27 mouse cellular contexts compared by ENCODE assay signal in the genomic region with DNA sequence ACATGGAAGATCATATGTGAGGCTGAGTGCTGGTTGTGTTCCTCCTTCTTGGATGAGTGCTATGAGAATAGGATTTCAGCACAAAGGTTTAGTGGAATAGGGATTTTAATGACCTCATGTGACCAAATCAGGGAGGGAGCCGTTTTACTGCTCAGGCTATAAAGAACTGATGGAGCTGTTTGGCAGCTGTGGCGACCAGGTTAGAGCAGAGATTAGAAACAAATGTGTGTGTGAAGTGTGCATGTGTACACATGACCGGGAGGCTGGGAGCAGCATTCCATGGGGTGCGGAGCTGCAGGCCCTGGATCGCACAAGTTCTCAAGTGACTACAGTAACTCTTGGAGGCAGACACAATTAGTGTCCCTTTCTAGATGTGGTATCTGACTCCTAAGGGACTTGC. TPM values are rescaled to one million over a fixed set of nuclear protein-coding genes. Genes with fewer than 3 reads are reported as not detected.
DNase-seq lines count a peak whose midpoint lies in the region; ATAC-seq and TF ChIP-seq lines count a peak whose summit lies in the region.
"Had no signal": no experiment of that assay in that cellular context is flagged by ENCODE, and none has a peak within 500 bp of the region (broad histone marks: within the 10 kb centered on the region; RNA-seq: fewer than 3 reads in every experiment).

No protein-coding gene starts in this region.

- TF ChIP-seq CTCF in stomach, postnatal 0 days (IDR thresholded peaks at IDR 0.05; ENCODE audit: low read depth): no peak
- no peak for TF ChIP-seq CTCF in left cerebral cortex, adult 2 months (IDR thresholded peaks at IDR 0.05)

- H3K9me3 ChIP-seq in intestine, embryonic 14.5 days (ENCODE audit: control insufficient read depth, low read length): no peaks in the 10 kb centered on the region
- H3K9me3 ChIP-seq in limb, embryonic 10.5 days (replicated peaks): no peaks in the 10 kb centered on the region
- H3K9me3 ChIP-seq in stomach, postnatal 0 days (ENCODE audit: control insufficient read depth, low read length): no peaks in the 10 kb centered on the region
- H3K9me3 ChIP-seq: forebrain, embryonic 10.5 days; midbrain, embryonic 13.5 days had no signal

- intact Hi-C loops in left cerebral cortex, adult 2 months (cut with DNase I): no loop called here

- no peaks in the 10 kb centered on the region; the same call in 1 of the 2 replicates for H3K4me1 ChIP-seq in intestine, embryonic 14.5 days (replicated peaks; ENCODE audit: control insufficient read depth, insufficient read depth, low read length)
- peaks cover 26% of the 10 kb centered on the region for H3K4me1 ChIP-seq in limb, embryonic 10.5 days
- H3K4me1 ChIP-seq in stomach, postnatal 0 days (replicated peaks; ENCODE audit: control insufficient read depth, insufficient read depth): no peaks in the 10 kb centered on the region

- ATAC-seq in intestine, embryonic 14.5 days (replicated peaks; ENCODE audit: low FRiP score, low TSS enrichment, low read depth): peak; percentile 60; the same call in 1 of the 2 replicates
- ATAC-seq in stomach, postnatal 0 days (ENCODE audit: low FRiP score, low TSS enrichment): peak; percentile 53
- ATAC-seq: hindbrain, postnatal 0 days; midbrain, embryonic 13.5 days had no signal

- whole genome bisulfite sequencing in intestine, embryonic 14.5 days: 59% methylated on average over 5 of the region's 5 CpGs
- WGBS in limb, embryonic 10.5 days: 33% methylated on average over 5 of the region's 5 CpGs
- WGBS in stomach, postnatal 0 days: 58% methylated on average over 5 of the region's 5 CpGs

- no peak overlapping the region for H3K4me2 ChIP-seq in intestine, embryonic 14.5 days (ENCODE audit: low read length)
- no peak overlapping the region for H3K4me2 ChIP-seq in stomach, postnatal 0 days (replicated peaks; ENCODE audit: low read depth)
- H3K4me2 ChIP-seq: midbrain, embryonic 13.5 days had no signal

- H3K27me3 ChIP-seq in intestine, embryonic 14.5 days (replicated peaks; ENCODE audit: control insufficient read depth, insufficient read depth, low read length): peaks cover 40% of the 10 kb centered on the region
- peaks cover 43% of the 10 kb centered on the region for H3K27me3 ChIP-seq in limb, embryonic 10.5 days (ENCODE audit: low read depth, poor library complexity, severe bottlenecking)
- H3K27me3 ChIP-seq in stomach, postnatal 0 days (ENCODE audit: control insufficient read depth, insufficient read depth, low read length): peaks cover 5% of the 10 kb centered on the region

- no peaks in the 10 kb centered on the region for H3K36me3 ChIP-seq in intestine, embryonic 14.5 days (ENCODE audit: control insufficient read depth, insufficient read depth, low read length)
- no peaks in the 10 kb centered on the region for H3K36me3 ChIP-seq in limb, embryonic 10.5 days
- no peaks in the 10 kb centered on the region for H3K36me3 ChIP-seq in stomach, postnatal 0 days (ENCODE audit: control insufficient read depth, insufficient read depth, low read length)
- H3K36me3 ChIP-seq: forebrain, embryonic 10.5 days; midbrain, embryonic 13.5 days had no signal

- no peak overlapping the region for H3K27ac ChIP-seq in intestine, embryonic 14.5 days (ENCODE audit: low read depth)
- peak overlapping the region; percentile 64 for H3K27ac ChIP-seq in limb, embryonic 10.5 days
- H3K27ac ChIP-seq in stomach, postnatal 0 days (replicated peaks): no peak overlapping the region
- H3K27ac ChIP-seq in left cerebral cortex, adult 2 months: no peak overlapping the region
- H3K27ac ChIP-seq: forebrain, embryonic 10.5 days; hindbrain, postnatal 0 days; liver, embryonic 14.5 days; midbrain, embryonic 13.5 days had no signal

- no peak overlapping the region for H3K4me3 ChIP-seq in intestine, embryonic 14.5 days (ENCODE audit: low read depth, low read length)
- no peak overlapping the region for H3K4me3 ChIP-seq in limb, embryonic 10.5 days
- H3K4me3 ChIP-seq in stomach, postnatal 0 days (ENCODE audit: low read depth, low read length): no peak overlapping the region
- no peak overlapping the region for H3K4me3 ChIP-seq in left cerebral cortex, adult 2 months
- H3K4me3 ChIP-seq: forebrain, embryonic 10.5 days; megakaryocyte, embryonic 14.5 days; midbrain, embryonic 13.5 days had no signal

- DNase-seq in kidney, adult 11 months: peak; percentile 35
- no peak for DNase-seq in kidney, adult 18-20 months
- no peak for DNase-seq in intestine, embryonic 14.5 days (ENCODE audit: low spot score)
- peak; percentile 60 for DNase-seq in limb, embryonic 10.5 days (ENCODE audit: low spot score)
- peak; percentile 41 for DNase-seq in stomach, postnatal 0 days (ENCODE audit: low spot score)
- no peak for DNase-seq in thymus, postnatal 14 days
- DNase-seq in left cerebral cortex, adult 2 months (ENCODE audit: extremely low spot score in 1 of 2, low spot score in 2 of 2): no peak
- DNase-seq: adrenal gland, postnatal 36 days; cerebellum, postnatal 10 days; gastrocnemius, postnatal 36 days; kidney, postnatal 10 days; lung, embryonic 14.5 days; lung, postnatal 36 days; thymus, adult 2 months had no signal

- no peak overlapping the region for H3K9ac ChIP-seq in intestine, embryonic 14.5 days (ENCODE audit: low read length)
- H3K9ac ChIP-seq in stomach, postnatal 0 days (ENCODE audit: low read length): no peak overlapping the region
- H3K9ac ChIP-seq: liver, embryonic 14.5 days; lung, embryonic 14.5 days; midbrain, embryonic 13.5 days had no signal

- no peak for TF ChIP-seq EP300 in stomach, postnatal 0 days (optimal IDR thresholded peaks at IDR 0.05)

RNA-seq across cellular contexts. Expression of a gene that starts 16.1 kb away (rescaled TPM):
- 14.7 and 17.4 TPM in 2 replicates for polyA plus RNA-seq in intestine, embryonic 14.5 days (2014; fragmentation: Nextera tagmentation; extraction: Ambion mirVana)
- polyA plus RNA-seq in limb, embryonic 10.5 days (2016; fragmentation: Nextera tagmentation; extraction: Ambion mirVana): 0.55 and 1.8 TPM in 2 replicates
- polyA plus RNA-seq in stomach, postnatal 0 days (2015; fragmentation: Nextera tagmentation; extraction: Ambion mirVana): 43.4 and 52.0 TPM in 2 replicates
- 1 to 10 TPM; 9.8 to 9.9 TPM for total RNA-seq in left cerebral cortex, adult 2 months (2021)
- total RNA-seq: adrenal gland, adult 18-20 months; neutrophil, adult 5-6 weeks had no signal

RNA-seq across cellular contexts. Expression of a gene that starts 23.0 kb away (rescaled TPM):
- 0.15 TPM in 1 of 2 replicates, not detected in the other for polyA plus RNA-seq in intestine, embryonic 14.5 days (2014; fragmentation: Nextera tagmentation; extraction: Ambion mirVana)
- polyA plus RNA-seq in limb, embryonic 10.5 days (2016; fragmentation: Nextera tagmentation; extraction: Ambion mirVana): 0.13 and 0.25 TPM in 2 replicates
- 0.08 TPM in 1 of 2 replicates, not detected in the other for polyA plus RNA-seq in stomach, postnatal 0 days (2015; fragmentation: Nextera tagmentation; extraction: Ambion mirVana)
- total RNA-seq in left cerebral cortex, adult 2 months (2021): under 1 TPM in 1 of 2 experiments, not detected in 1; 0.29 TPM
- total RNA-seq: adrenal gland, adult 18-20 months; adrenal gland, postnatal 36 days; gastrocnemius, adult 18-20 months; gastrocnemius, postnatal 36 days; heart, adult 8-10 months; hematopoietic stem cell, adult 5-6 weeks; hindbrain, postnatal 0 days; monocyte, adult 5-6 weeks; neutrophil, adult 5-6 weeks had no signal
- polyA plus RNA-seq: embryonic facial prominence, embryonic 11.5 days; liver, embryonic 14.5 days; thymus, adult 2 months had no signal

RNA-seq across cellular contexts. Expression of a gene that starts 31.7 kb away (rescaled TPM):
- polyA plus RNA-seq in intestine, embryonic 14.5 days (2014; fragmentation: Nextera tagmentation; extraction: Ambion mirVana): 0.05 and 0.38 TPM in 2 replicates
- polyA plus RNA-seq in limb, embryonic 10.5 days (2016; fragmentation: Nextera tagmentation; extraction: Ambion mirVana): 0.06 TPM in 1 of 2 replicates, not detected in the other
- 2.5 and 3.8 TPM in 2 replicates for polyA plus RNA-seq in stomach, postnatal 0 days (2015; fragmentation: Nextera tagmentation; extraction: Ambion mirVana)
- not detected for total RNA-seq in left cerebral cortex, adult 2 months (2021)
- total RNA-seq: gastrocnemius, adult 18-20 months; gastrocnemius, postnatal 36 days; hematopoietic stem cell, adult 5-6 weeks; hindbrain, postnatal 0 days; left cerebral cortex, postnatal 36 days; monocyte, adult 5-6 weeks; neutrophil, adult 5-6 weeks had no signal
- polyA plus RNA-seq: embryonic facial prominence, embryonic 11.5 days; forebrain, embryonic 10.5 days; hindbrain, postnatal 0 days; midbrain, embryonic 13.5 days had no signal

RNA-seq across cellular contexts. Expression of a gene that starts 35.8 kb away (rescaled TPM):
- 75.4 and 79.3 TPM in 2 replicates for polyA plus RNA-seq in intestine, embryonic 14.5 days (2014; fragmentation: Nextera tagmentation; extraction: Ambion mirVana)
- 106 and 115 TPM in 2 replicates for polyA plus RNA-seq in limb, embryonic 10.5 days (2016; fragmentation: Nextera tagmentation; extraction: Ambion mirVana)
- 41.8 and 42.6 TPM in 2 replicates for polyA plus RNA-seq in stomach, postnatal 0 days (2015; fragmentation: Nextera tagmentation; extraction: Ambion mirVana)
- 10 to 100 TPM; 29.1 to 40.2 TPM for total RNA-seq in left cerebral cortex, adult 2 months (2021)

Comparison
In these comparisons a context has a peak if more than half of its experiments do, and no peak if none do; other contexts are left out.
1. DNase-seq: peak in kidney, adult 11 months (single experiment), limb, embryonic 10.5 days (single experiment) and stomach, postnatal 0 days (single experiment); none in kidney, adult 18-20 months (single experiment), intestine, embryonic 14.5 days (single experiment), thymus, postnatal 14 days (single experiment) and left cerebral cortex, adult 2 months (0 of 2).